Comparison of ENCODE assay signal across 8 mouse cellular contexts in the genomic region with DNA sequence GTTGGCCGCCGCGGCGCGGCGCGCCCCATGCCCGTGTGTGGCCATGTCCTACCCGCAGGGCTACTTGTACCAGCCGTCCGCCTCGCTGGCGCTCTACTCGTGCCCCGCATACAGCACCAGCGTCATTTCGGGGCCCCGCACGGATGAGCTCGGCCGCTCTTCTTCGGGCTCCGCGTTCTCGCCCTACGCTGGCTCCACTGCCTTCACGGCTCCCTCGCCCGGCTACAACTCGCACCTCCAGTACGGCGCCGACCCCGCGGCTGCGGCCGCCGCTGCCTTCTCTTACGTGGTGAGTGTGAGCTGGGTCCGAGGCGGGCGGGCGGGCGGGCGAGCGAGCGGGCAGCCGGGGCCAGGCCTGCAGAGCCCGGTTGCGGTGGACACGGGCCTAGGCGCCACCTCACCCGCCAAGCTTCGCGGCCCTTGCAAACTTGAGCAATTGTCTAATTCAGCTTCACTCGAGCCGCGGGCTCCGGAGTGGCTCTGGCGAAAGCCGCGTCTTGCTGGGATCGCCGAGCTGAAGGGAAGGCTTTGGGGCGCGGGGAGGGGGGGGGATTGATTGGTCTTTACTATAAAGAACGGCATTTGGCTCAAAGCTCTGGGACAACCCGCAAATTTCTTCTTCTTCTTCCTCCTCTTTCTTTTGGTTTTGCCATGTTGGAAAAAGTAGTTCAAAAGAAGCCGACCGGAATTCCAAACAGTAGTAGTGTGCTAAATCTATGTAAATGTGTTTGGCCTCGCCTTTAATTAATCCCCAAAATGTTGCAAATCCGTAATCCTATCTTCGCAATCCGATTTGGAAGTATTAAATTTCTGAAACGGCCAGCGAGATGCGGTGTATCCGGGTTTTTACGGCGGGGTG. TPM values are rescaled to one million over a fixed set of nuclear protein-coding genes. Genes with fewer than 3 reads are reported as not detected.
DNase-seq lines count a peak whose midpoint lies in the region; ATAC-seq lines count a peak whose summit lies in the region.

No protein-coding gene starts in this region.

- H3K4me3 ChIP-seq in embryonic facial prominence, embryonic 12.5 days = peak overlapping the region; percentile 62
- H3K4me3 ChIP-seq in hindbrain, embryonic 14.5 days (replicated peaks; ENCODE audit: low read length) = peak overlapping the region; percentile 62
- H3K4me3 ChIP-seq in liver, embryonic 15.5 days (replicated peaks) = peak overlapping the region; percentile 69
- H3K4me3 ChIP-seq in stomach, embryonic 15.5 days (replicated peaks) = peak overlapping the region; percentile 76

- peaks cover 28% of the 10 kb centered on the region; the same call in 1 of the 2 replicates for H3K4me1 ChIP-seq in embryonic facial prominence, embryonic 12.5 days
- peaks cover 11% of the 10 kb centered on the region; the same call in 1 of the 2 replicates for H3K4me1 ChIP-seq in hindbrain, embryonic 14.5 days (replicated peaks; ENCODE audit: control insufficient read depth, insufficient read depth, low read length)
- peaks cover 51% of the 10 kb centered on the region for H3K4me1 ChIP-seq in liver, embryonic 15.5 days (replicated peaks)
- peaks cover 37% of the 10 kb centered on the region for H3K4me1 ChIP-seq in stomach, embryonic 15.5 days

- peak overlapping the region; percentile 66 for H3K4me2 ChIP-seq in embryonic facial prominence, embryonic 12.5 days (replicated peaks)
- H3K4me2 ChIP-seq in hindbrain, embryonic 14.5 days (replicated peaks) = peak overlapping the region; percentile 66
- peak overlapping the region; percentile 96 for H3K4me2 ChIP-seq in liver, embryonic 15.5 days
- H3K4me2 ChIP-seq in stomach, embryonic 15.5 days = peak overlapping the region; percentile 75

- peak; percentile 51 to 53 for DNase-seq in cerebellum, postnatal 14 days
- no peak for DNase-seq in cerebellum, adult 11-12 months
- peak; percentile 9 to 19 for DNase-seq in B cell, adult 2 months
- no peak for DNase-seq in hindbrain, embryonic 14.5 days (ENCODE audit: low spot score)
- no peak for DNase-seq in left cerebral cortex, adult 8-10 months (ENCODE audit: low spot score in 2 of 2)

- peaks cover 24% of the 10 kb centered on the region for H3K27me3 ChIP-seq in embryonic facial prominence, embryonic 12.5 days
- peaks cover 40% of the 10 kb centered on the region for H3K27me3 ChIP-seq in hindbrain, embryonic 14.5 days (ENCODE audit: control insufficient read depth, insufficient read depth, low read length)
- H3K27me3 ChIP-seq in liver, embryonic 15.5 days = peaks cover 90% of the 10 kb centered on the region
- H3K27me3 ChIP-seq in stomach, embryonic 15.5 days (replicated peaks) = peaks cover 78% of the 10 kb centered on the region

- H3K36me3 ChIP-seq in embryonic facial prominence, embryonic 12.5 days = 0 out of 2 replicates have a peak, but pooled peaks cover 3% of the 10 kb centered on the region
- H3K36me3 ChIP-seq in hindbrain, embryonic 14.5 days (replicated peaks; ENCODE audit: control insufficient read depth, insufficient read depth) = 0 out of 2 replicates have a peak, but pooled peaks cover 4% of the 10 kb centered on the region
- no peaks in the 10 kb centered on the region for H3K36me3 ChIP-seq in liver, embryonic 15.5 days (replicated peaks)
- H3K36me3 ChIP-seq in stomach, embryonic 15.5 days = no peaks in the 10 kb centered on the region

- under 1% methylated on average over 78 of the region's 80 CpGs for WGBS in embryonic facial prominence, embryonic 12.5 days
- WGBS in hindbrain, embryonic 14.5 days = under 1% methylated on average over 70 of the region's 80 CpGs
- under 1% methylated on average over 79 of the region's 80 CpGs for WGBS in liver, embryonic 15.5 days (ENCODE audit: insufficient replicate concordance)
- 1% methylated on average over 79 of the region's 80 CpGs for WGBS in stomach, embryonic 15.5 days

- no peaks in the 10 kb centered on the region for H3K9me3 ChIP-seq in embryonic facial prominence, embryonic 12.5 days
- no peaks in the 10 kb centered on the region for H3K9me3 ChIP-seq in hindbrain, embryonic 14.5 days (ENCODE audit: control insufficient read depth, low read length)
- H3K9me3 ChIP-seq in liver, embryonic 15.5 days (replicated peaks) = no peaks in the 10 kb centered on the region
- H3K9me3 ChIP-seq in stomach, embryonic 15.5 days = no peaks in the 10 kb centered on the region

- H3K27ac ChIP-seq in embryonic facial prominence, embryonic 12.5 days = peak overlapping the region; percentile 95
- H3K27ac ChIP-seq in hindbrain, embryonic 14.5 days = peak overlapping the region; percentile 93
- H3K27ac ChIP-seq in liver, embryonic 15.5 days (replicated peaks) = no peak overlapping the region
- H3K27ac ChIP-seq in stomach, embryonic 15.5 days = peak overlapping the region; percentile 58

- H3K9ac ChIP-seq in embryonic facial prominence, embryonic 12.5 days = peak overlapping the region; percentile 91
- H3K9ac ChIP-seq in hindbrain, embryonic 14.5 days = peak overlapping the region; percentile 91
- H3K9ac ChIP-seq in liver, embryonic 15.5 days = no peak overlapping the region
- peak overlapping the region; percentile 1; the same call in 1 of the 2 replicates for H3K9ac ChIP-seq in stomach, embryonic 15.5 days

- no peak for ATAC-seq in embryonic facial prominence, embryonic 12.5 days (ENCODE audit: insufficient number of reproducible peaks, insufficient read depth, low FRiP score, low TSS enrichment)
- no peak for ATAC-seq in hindbrain, embryonic 14.5 days (ENCODE audit: low FRiP score)
- no peak for ATAC-seq in liver, embryonic 15.5 days (ENCODE audit: insufficient read depth)
- no peak for ATAC-seq in stomach, embryonic 15.5 days (ENCODE audit: insufficient read depth, low FRiP score, low read depth)

RNA-seq across cellular contexts. Expression of a gene that starts 0.9 kb away (rescaled TPM):
- polyA plus RNA-seq in embryonic facial prominence, embryonic 12.5 days (2016; fragmentation: Nextera tagmentation; extraction: Ambion mirVana) = 27.2 and 33.6 TPM in 2 replicates
- 11.0 and 14.5 TPM in 2 replicates for polyA plus RNA-seq in hindbrain, embryonic 14.5 days (2014; fragmentation: Nextera tagmentation; extraction: Ambion mirVana)
- 0.09 TPM in 1 of 2 replicates, not detected in the other for polyA plus RNA-seq in liver, embryonic 15.5 days (2015; fragmentation: Nextera tagmentation; extraction: Ambion mirVana)
- 1.7 and 3.5 TPM in 2 replicates for polyA plus RNA-seq in stomach, embryonic 15.5 days (2015; fragmentation: Nextera tagmentation; extraction: Ambion mirVana)
- total RNA-seq in left cerebral cortex, adult 8-10 months (2022) = under 1 TPM in 3 of 4 experiments, not detected in 1; 0.30 to 0.35 (median 0.30) TPM

Comparison
In these comparisons a context has a peak if more than half of its experiments do, and no peak if none do; other contexts are left out.
1. DNase-seq: peak in cerebellum, postnatal 14 days (2 of 2) and B cell, adult 2 months (2 of 2); none in cerebellum, adult 11-12 months (single experiment), hindbrain, embryonic 14.5 days (single experiment) and left cerebral cortex, adult 8-10 months (0 of 2).
2. Peak in every context shown above with its lines, with median percentiles within 50 percentile points of each other: H3K4me2 ChIP-seq and H3K4me3 ChIP-seq.